Mouse (Mus musculus): ENCODE measurements around the gene Mgat4b. TPM values are rescaled to one million over a fixed set of nuclear protein-coding genes. Genes with fewer than 3 reads are reported as not detected.
A peak's percentile ranks its signal among the peaks of the same experiment; 100 is the strongest.

The Mgat4b gene
- polyA plus RNA-seq, 1 experiment = 89.2 TPM

DNA sequence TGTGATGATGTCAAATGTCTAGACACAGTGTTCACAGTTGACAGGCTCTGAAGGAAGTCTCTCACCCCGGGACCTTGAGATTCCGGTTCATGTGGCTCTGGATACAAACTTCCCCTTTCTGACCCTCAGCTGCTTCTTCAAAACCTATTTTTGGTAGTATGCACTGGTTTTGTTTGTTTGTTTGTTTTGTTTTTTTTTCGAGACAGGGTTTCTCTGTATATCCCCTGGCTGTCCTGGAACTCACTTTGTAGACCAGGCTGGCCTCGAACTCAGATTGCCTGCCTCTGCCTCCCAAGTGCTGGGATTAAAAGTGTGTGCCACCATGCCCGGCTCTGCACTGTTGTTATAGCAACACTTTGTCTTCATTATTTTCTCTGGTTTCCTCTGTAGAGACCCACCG lies 33.2 kb downstream of the Mgat4b start:
- Histone ChIP-seq H3ac (ENCODE audit: control insufficient read depth, insufficient read length) (no peak overlapping the region), H3K4me3 (no peak overlapping the region), H3K4me2 (ENCODE audit: low read depth) (no peak overlapping the region), H3K27me3 (ENCODE audit: control insufficient read depth, insufficient read depth, insufficient read length) (no peaks in the 10 kb centered on the region), H3K79me2 (ENCODE audit: control insufficient read depth, insufficient read depth) (no peaks in the 10 kb centered on the region), H3K36me3 (ENCODE audit: control insufficient read depth, insufficient read depth) (no peaks in the 10 kb centered on the region)
- TF ChIP-seq E2F4 (IDR thresholded peaks at IDR 0.05; ENCODE audit: insufficient read depth) (no peak), SRF (IDR thresholded peaks at IDR 0.05; ENCODE audit: control insufficient read depth, insufficient read length, low read depth) (no peak), TCF3 (IDR thresholded peaks at IDR 0.05; ENCODE audit: insufficient read length, low read depth) (no peak), USF1 (IDR thresholded peaks at IDR 0.05; ENCODE audit: low read depth) (no peak), MAX (IDR thresholded peaks at IDR 0.05; ENCODE audit: low read depth) (no peak), POLR2A (IDR thresholded peaks at IDR 0.05; ENCODE audit: insufficient read length, low read depth) (no peak), MYOG (IDR thresholded peaks at IDR 0.05; ENCODE audit: control insufficient read depth in 1 of 3, insufficient read depth in 1 of 3, insufficient read length in 2 of 3, low read depth in 2 of 3) (no peak), POLR2AphosphoS2 (IDR thresholded peaks at IDR 0.05; ENCODE audit: insufficient read length, low read depth) (no peak), TCF12 (IDR thresholded peaks at IDR 0.05; ENCODE audit: insufficient read depth, poor library complexity, severe bottlenecking) (no peak), MYOD1 (IDR thresholded peaks at IDR 0.05; ENCODE audit: control insufficient read depth in 1 of 3, insufficient read length in 2 of 3, low read depth in 2 of 3) (no peak), CEBPB (IDR thresholded peaks at IDR 0.05; ENCODE audit: insufficient read depth, poor library complexity, severe bottlenecking) (no peak), REST (IDR thresholded peaks at IDR 0.05; ENCODE audit: insufficient read depth, insufficient read length) (no peak)

DNA sequence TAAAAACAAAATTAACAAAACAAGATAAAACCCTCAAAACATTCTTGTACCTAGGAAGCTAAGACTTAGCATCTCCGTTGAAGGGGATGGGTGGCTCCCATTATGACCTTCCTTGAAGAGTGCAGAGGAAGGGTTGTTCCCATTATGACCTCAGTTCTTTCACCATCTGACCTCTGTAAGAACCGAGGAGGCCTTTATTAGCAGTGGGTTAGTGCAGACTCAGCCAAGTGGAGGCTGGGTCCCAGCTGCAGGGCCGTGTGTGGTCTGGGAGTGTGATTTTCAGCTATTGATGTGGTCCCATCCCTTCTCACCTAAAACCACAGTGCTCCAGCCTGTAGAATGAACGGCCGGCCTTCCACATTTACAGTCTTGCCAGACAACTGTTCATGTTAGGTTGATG lies 34.6 kb downstream of the Mgat4b start:
- H3K36me3 ChIP-seq (ENCODE audit: control insufficient read depth, insufficient read depth) = no peaks in the 10 kb centered on the region
- no peak overlapping the region for H3ac ChIP-seq (ENCODE audit: control insufficient read depth, insufficient read length)
- no peak overlapping the region for H3K4me2 ChIP-seq (ENCODE audit: low read depth)
- no peak overlapping the region for H3K4me3 ChIP-seq
- TF ChIP-seq TCF3 (IDR thresholded peaks at IDR 0.05; ENCODE audit: insufficient read length, low read depth) (no peak), CEBPB (IDR thresholded peaks at IDR 0.05; ENCODE audit: insufficient read depth, poor library complexity, severe bottlenecking) (no peak), MYOD1 (IDR thresholded peaks at IDR 0.05; ENCODE audit: control insufficient read depth in 1 of 3, insufficient read length in 2 of 3, low read depth in 2 of 3) (no peak), POLR2A (IDR thresholded peaks at IDR 0.05; ENCODE audit: insufficient read length, low read depth) (no peak), USF1 (IDR thresholded peaks at IDR 0.05; ENCODE audit: low read depth) (no peak)
- H3K79me2 ChIP-seq (ENCODE audit: control insufficient read depth, insufficient read depth) = no peaks in the 10 kb centered on the region
- no peaks in the 10 kb centered on the region for H3K27me3 ChIP-seq (ENCODE audit: control insufficient read depth, insufficient read depth, insufficient read length)

DNA sequence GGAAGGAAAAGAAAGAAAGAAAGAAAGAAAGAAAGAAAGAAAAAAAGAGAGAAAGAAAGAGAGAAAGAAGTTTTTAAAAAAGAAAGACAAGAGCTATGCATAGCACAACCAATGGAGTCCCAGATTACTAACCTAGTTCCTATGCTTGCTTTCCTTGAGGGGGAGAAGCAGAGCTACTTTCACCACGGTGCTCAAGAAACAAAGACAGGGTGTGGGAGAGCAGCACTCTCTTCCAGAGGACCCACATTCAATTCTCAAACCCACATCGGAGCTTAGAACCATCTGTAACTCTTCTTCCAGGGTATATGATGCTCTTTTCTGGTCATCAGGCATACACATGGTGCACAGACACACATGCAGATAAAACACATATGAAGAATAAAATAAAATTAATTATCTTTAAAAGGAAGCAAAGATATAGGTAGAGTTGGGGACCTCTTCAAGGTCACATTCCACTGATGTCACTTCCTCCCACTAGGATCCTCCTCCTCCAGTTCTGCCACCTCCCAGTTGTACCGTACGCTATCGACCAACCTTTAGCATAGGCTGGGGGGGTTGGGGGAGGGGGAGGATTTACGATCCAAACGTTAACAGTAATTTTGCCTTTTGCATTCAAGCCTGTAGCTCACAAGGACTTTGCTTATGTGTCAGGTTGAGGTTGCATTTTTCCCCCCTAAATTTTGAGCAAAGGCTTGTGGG lies 37.9 kb downstream of the Mgat4b start:
- H3K79me2 ChIP-seq (ENCODE audit: control insufficient read depth, insufficient read depth) = no peaks in the 10 kb centered on the region
- H3K4me3 ChIP-seq = no peak overlapping the region
- no peak overlapping the region for H3K4me2 ChIP-seq (ENCODE audit: low read depth)
- TF ChIP-seq REST (IDR thresholded peaks at IDR 0.05; ENCODE audit: insufficient read depth, insufficient read length) (no peak), MYOD1 (IDR thresholded peaks at IDR 0.05; ENCODE audit: control insufficient read depth in 1 of 3, insufficient read length in 2 of 3, low read depth in 2 of 3) (no peak), MAX (IDR thresholded peaks at IDR 0.05; ENCODE audit: low read depth) (no peak), POLR2A (IDR thresholded peaks at IDR 0.05; ENCODE audit: insufficient read length, low read depth) (no peak), POLR2AphosphoS2 (IDR thresholded peaks at IDR 0.05; ENCODE audit: insufficient read length, low read depth) (no peak), CEBPB (IDR thresholded peaks at IDR 0.05; ENCODE audit: insufficient read depth, poor library complexity, severe bottlenecking) (no peak), TCF3 (IDR thresholded peaks at IDR 0.05; ENCODE audit: insufficient read length, low read depth) (no peak), E2F4 (IDR thresholded peaks at IDR 0.05; ENCODE audit: insufficient read depth) (no peak), MYOG (IDR thresholded peaks at IDR 0.05; ENCODE audit: control insufficient read depth in 1 of 3, insufficient read depth in 1 of 3, insufficient read length in 2 of 3, low read depth in 2 of 3) (no peak), SRF (IDR thresholded peaks at IDR 0.05; ENCODE audit: control insufficient read depth, insufficient read length, low read depth) (no peak), USF1 (IDR thresholded peaks at IDR 0.05; ENCODE audit: low read depth) (no peak), TCF12 (IDR thresholded peaks at IDR 0.05; ENCODE audit: insufficient read depth, poor library complexity, severe bottlenecking) (no peak)
- no peaks in the 10 kb centered on the region for H3K27me3 ChIP-seq (ENCODE audit: control insufficient read depth, insufficient read depth, insufficient read length)
- no peak overlapping the region for H3ac ChIP-seq (ENCODE audit: control insufficient read depth, insufficient read length)
- no peaks in the 10 kb centered on the region for H3K36me3 ChIP-seq (ENCODE audit: control insufficient read depth, insufficient read depth)

DNA sequence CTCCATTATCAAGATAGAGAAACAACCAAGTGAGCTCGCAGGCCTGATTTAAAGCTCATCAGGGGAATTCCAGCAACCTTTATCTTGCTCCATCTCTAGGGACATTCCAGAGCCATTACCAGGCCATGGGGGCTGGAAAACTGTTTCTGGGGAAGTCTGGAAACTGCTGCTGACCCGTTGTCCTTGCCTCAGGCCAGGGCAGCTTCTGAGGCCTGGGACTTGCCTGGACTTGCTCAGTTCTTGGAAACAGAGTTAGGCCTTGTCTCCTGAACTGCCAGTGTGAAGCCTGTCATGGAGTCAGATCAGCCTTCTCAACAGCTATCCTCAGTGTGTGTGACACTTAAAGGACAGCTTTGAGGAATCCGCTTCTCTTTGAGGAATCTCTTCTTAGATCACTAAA lies 41.5 kb downstream of the Mgat4b start:
- Histone ChIP-seq H3K27me3 (ENCODE audit: control insufficient read depth, insufficient read depth, insufficient read length) (no peaks in the 10 kb centered on the region), H3K36me3 (ENCODE audit: control insufficient read depth, insufficient read depth) (peaks cover 6% of the 10 kb centered on the region), H3K79me2 (ENCODE audit: control insufficient read depth, insufficient read depth) (no peaks in the 10 kb centered on the region), H3ac (ENCODE audit: control insufficient read depth, insufficient read length) (no peak overlapping the region), H3K4me3 (no peak overlapping the region), H3K4me2 (ENCODE audit: low read depth) (peak overlapping the region; percentile 67)
- TF ChIP-seq USF1 (IDR thresholded peaks at IDR 0.05; ENCODE audit: low read depth) (no peak), TCF3 (IDR thresholded peaks at IDR 0.05; ENCODE audit: insufficient read length, low read depth) (no peak), POLR2A (IDR thresholded peaks at IDR 0.05; ENCODE audit: insufficient read length, low read depth) (no peak), MYOD1 (IDR thresholded peaks at IDR 0.05; ENCODE audit: control insufficient read depth in 1 of 3, insufficient read length in 2 of 3, low read depth in 2 of 3) (no peak), TCF12 (IDR thresholded peaks at IDR 0.05; ENCODE audit: insufficient read depth, poor library complexity, severe bottlenecking) (no peak), MYOG (IDR thresholded peaks at IDR 0.05; ENCODE audit: control insufficient read depth in 1 of 3, insufficient read depth in 1 of 3, insufficient read length in 2 of 3, low read depth in 2 of 3) (no peak), MAX (IDR thresholded peaks at IDR 0.05; ENCODE audit: low read depth) (no peak), POLR2AphosphoS2 (IDR thresholded peaks at IDR 0.05; ENCODE audit: insufficient read length, low read depth) (no peak), E2F4 (IDR thresholded peaks at IDR 0.05; ENCODE audit: insufficient read depth) (no peak), REST (IDR thresholded peaks at IDR 0.05; ENCODE audit: insufficient read depth, insufficient read length) (no peak), SRF (IDR thresholded peaks at IDR 0.05; ENCODE audit: control insufficient read depth, insufficient read length, low read depth) (no peak), CEBPB (IDR thresholded peaks at IDR 0.05; ENCODE audit: insufficient read depth, poor library complexity, severe bottlenecking) (no peak)
